20 mouse cellular contexts compared by ENCODE assay signal in the genomic region with DNA sequence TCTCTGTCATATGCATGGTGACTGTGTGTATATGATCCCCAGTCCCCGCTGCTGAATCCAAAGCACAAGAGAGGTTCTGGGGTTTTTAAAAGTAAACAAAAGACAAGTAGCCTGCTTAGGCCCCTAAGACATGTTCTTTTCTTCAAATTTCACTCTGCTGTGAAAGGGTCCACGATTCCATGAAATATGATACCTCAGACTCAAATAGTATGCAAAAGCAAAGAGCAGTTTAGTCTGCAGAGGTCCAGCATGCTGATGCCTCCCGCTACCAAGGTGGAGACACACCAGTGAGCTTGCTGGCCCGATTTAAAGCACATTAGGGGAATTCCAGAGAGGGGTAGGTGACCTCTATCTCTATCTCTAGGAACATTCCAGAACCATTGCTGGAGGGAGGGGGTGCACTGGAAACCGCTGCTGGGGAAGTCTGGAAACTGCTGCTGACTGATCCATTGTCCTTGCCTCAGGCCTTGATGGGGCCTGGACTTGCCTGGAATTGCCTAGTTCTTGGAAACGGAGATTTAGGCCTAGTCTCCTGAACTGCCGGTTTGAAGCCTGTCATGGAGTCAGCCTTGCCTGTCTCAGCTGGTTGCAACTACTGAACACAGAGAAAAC. TPM values are rescaled to one million over a fixed set of nuclear protein-coding genes. Genes with fewer than 3 reads are reported as not detected.
A peak's percentile ranks its signal among the peaks of the same experiment; 100 is the strongest.
DNase-seq lines count a peak whose midpoint lies in the region; ATAC-seq lines count a peak whose summit lies in the region.
"Had no signal": no experiment of that assay in that cellular context is flagged by ENCODE, and none has a peak within 500 bp of the region (broad histone marks: within the 10 kb centered on the region; RNA-seq: fewer than 3 reads in every experiment).

No protein-coding gene starts in this region.

- no peak overlapping the region for H3K4me2 ChIP-seq in midbrain, embryonic 11.5 days
- H3K4me2 ChIP-seq in midbrain, embryonic 13.5 days (replicated peaks): no peak overlapping the region
- no peak overlapping the region for H3K4me2 ChIP-seq in embryonic facial prominence, embryonic 12.5 days (replicated peaks)
- H3K4me2 ChIP-seq: embryonic facial prominence, embryonic 13.5 days; heart, embryonic 15.5 days; hindbrain, embryonic 15.5 days; liver, embryonic 13.5 days had no signal

- H3K4me3 ChIP-seq in midbrain, embryonic 11.5 days (ENCODE audit: low read depth, low read length): no peak overlapping the region
- no peak overlapping the region for H3K4me3 ChIP-seq in midbrain, embryonic 13.5 days (replicated peaks)
- no peak overlapping the region for H3K4me3 ChIP-seq in embryonic facial prominence, embryonic 12.5 days
- H3K4me3 ChIP-seq: embryonic facial prominence, embryonic 13.5 days; forebrain, embryonic 10.5 days; heart, embryonic 15.5 days; hindbrain, embryonic 15.5 days; liver, embryonic 13.5 days had no signal

- ATAC-seq in midbrain, embryonic 11.5 days (ENCODE audit: low FRiP score): no peak
- no peak for ATAC-seq in midbrain, embryonic 13.5 days
- no peak for ATAC-seq in embryonic facial prominence, embryonic 12.5 days (ENCODE audit: insufficient number of reproducible peaks, insufficient read depth, low FRiP score, low TSS enrichment)
- ATAC-seq: lung, postnatal 0 days had no signal

- 74% methylated on average over 7 of the region's 7 CpGs for WGBS in midbrain, embryonic 11.5 days
- 71% methylated on average over 7 of the region's 7 CpGs for WGBS in midbrain, embryonic 13.5 days
- WGBS in embryonic facial prominence, embryonic 12.5 days: 37% methylated on average over 7 of the region's 7 CpGs

- H3K9me3 ChIP-seq in midbrain, embryonic 11.5 days (ENCODE audit: control insufficient read depth, low read length): no peaks in the 10 kb centered on the region
- no peaks in the 10 kb centered on the region for H3K9me3 ChIP-seq in midbrain, embryonic 13.5 days
- H3K9me3 ChIP-seq in embryonic facial prominence, embryonic 12.5 days: no peaks in the 10 kb centered on the region
- H3K9me3 ChIP-seq: embryonic facial prominence, embryonic 13.5 days; forebrain, embryonic 10.5 days; heart, embryonic 15.5 days; hindbrain, embryonic 15.5 days; liver, embryonic 13.5 days had no signal

- peak; percentile 30 for DNase-seq in embryo, embryonic 10.5 days (ENCODE audit: low spot score)
- DNase-seq in embryo, embryonic 10 days (ENCODE audit: low spot score): no peak
- DNase-seq in midbrain, embryonic 11.5 days (ENCODE audit: low spot score, missing footprints): peak; percentile 81
- peak; percentile 13 for DNase-seq in yolk sac, embryonic 10.5 days (ENCODE audit: low spot score)
- no peak for DNase-seq in spleen, adult 12 weeks (ENCODE audit: low spot score)
- DNase-seq in adrenal gland, adult 18-20 months (ENCODE audit: low spot score in 2 of 2): no peak
- DNase-seq: adrenal gland, postnatal 10 days; cerebellum, adult 9-10 months; kidney, adult 11 months; kidney, postnatal 4 days; liver, embryonic 13.5 days; right cerebral cortex, postnatal 14 days had no signal

- no peak overlapping the region for H3K27ac ChIP-seq in midbrain, embryonic 11.5 days (ENCODE audit: low read depth, low read length)
- H3K27ac ChIP-seq in midbrain, embryonic 13.5 days: no peak overlapping the region
- peak overlapping the region; percentile 67; the same call in 1 of the 2 replicates for H3K27ac ChIP-seq in embryonic facial prominence, embryonic 12.5 days
- H3K27ac ChIP-seq: embryonic facial prominence, embryonic 13.5 days; forebrain, embryonic 10.5 days; heart, embryonic 15.5 days; hindbrain, embryonic 15.5 days; liver, embryonic 13.5 days had no signal

- no peaks in the 10 kb centered on the region for H3K36me3 ChIP-seq in midbrain, embryonic 11.5 days (ENCODE audit: control insufficient read depth, insufficient read depth, low read length)
- no peaks in the 10 kb centered on the region for H3K36me3 ChIP-seq in midbrain, embryonic 13.5 days
- no peaks in the 10 kb centered on the region for H3K36me3 ChIP-seq in embryonic facial prominence, embryonic 12.5 days
- H3K36me3 ChIP-seq: embryonic facial prominence, embryonic 13.5 days; forebrain, embryonic 10.5 days; heart, embryonic 15.5 days; hindbrain, embryonic 15.5 days; liver, embryonic 13.5 days had no signal

- peaks cover 1% of the 10 kb centered on the region; the same call in 1 of the 2 replicates for H3K27me3 ChIP-seq in midbrain, embryonic 11.5 days (ENCODE audit: control insufficient read depth, insufficient read depth, low read length)
- H3K27me3 ChIP-seq in midbrain, embryonic 13.5 days: peaks cover 11% of the 10 kb centered on the region; the same call in 1 of the 2 replicates
- no peaks in the 10 kb centered on the region for H3K27me3 ChIP-seq in embryonic facial prominence, embryonic 12.5 days
- H3K27me3 ChIP-seq: embryonic facial prominence, embryonic 13.5 days; heart, embryonic 15.5 days had no signal

- no peak overlapping the region for H3K9ac ChIP-seq in midbrain, embryonic 11.5 days (ENCODE audit: low read length)
- no peak overlapping the region for H3K9ac ChIP-seq in midbrain, embryonic 13.5 days (replicated peaks)
- no peak overlapping the region for H3K9ac ChIP-seq in embryonic facial prominence, embryonic 12.5 days
- H3K9ac ChIP-seq: embryonic facial prominence, embryonic 13.5 days; heart, embryonic 15.5 days; hindbrain, embryonic 15.5 days; liver, embryonic 13.5 days had no signal

- no peaks in the 10 kb centered on the region for H3K4me1 ChIP-seq in midbrain, embryonic 11.5 days (ENCODE audit: control insufficient read depth, insufficient read depth, low read length)
- H3K4me1 ChIP-seq in midbrain, embryonic 13.5 days (replicated peaks): no peaks in the 10 kb centered on the region
- H3K4me1 ChIP-seq in embryonic facial prominence, embryonic 12.5 days: peaks cover 5% of the 10 kb centered on the region; the same call in 1 of the 2 replicates
- H3K4me1 ChIP-seq: hindbrain, embryonic 15.5 days; liver, embryonic 13.5 days had no signal

RNA-seq across cellular contexts. Expression of gene Mb21d2, which starts 6.8 kb away (rescaled TPM):
- polyA plus RNA-seq in midbrain, embryonic 11.5 days (2014; fragmentation: Nextera tagmentation; extraction: Ambion mirVana): 9.3 and 10.4 TPM in 2 replicates
- polyA plus RNA-seq in midbrain, embryonic 13.5 days (2015; fragmentation: Nextera tagmentation; extraction: Ambion mirVana): 8.5 and 9.5 TPM in 2 replicates
- 10.4 and 10.8 TPM in 2 replicates for polyA plus RNA-seq in embryonic facial prominence, embryonic 12.5 days (2016; fragmentation: Nextera tagmentation; extraction: Ambion mirVana)
- total RNA-seq in adrenal gland, adult 18-20 months (2021): 1 to 10 TPM; 6.8 to 9.9 TPM
- total RNA-seq: megakaryocyte-erythroid progenitor cell, adult 5-6 weeks had no signal

Comparison
In these comparisons a context has a peak if more than half of its experiments do, and no peak if none do; other contexts are left out.
1. DNase-seq: peak in embryo, embryonic 10.5 days (single experiment), midbrain, embryonic 11.5 days (single experiment) and yolk sac, embryonic 10.5 days (single experiment); none in embryo, embryonic 10 days (single experiment), spleen, adult 12 weeks (single experiment) and adrenal gland, adult 18-20 months (0 of 2).